Mouse (Mus musculus) cerebellum, adult 11-12 months (tissue): ENCODE measurements around the gene Gm17268.

Source experiments
- DNase-seq: peaks from one replicate; pipeline ENCODE4 v3.0.0; 2022

Gm17268 gene

GRCm38 (mm10) chr11:82038535-82038934, at the start of gene Gm17268:
Gene Gm17268 (minus strand): TSS chr11:82038562.
- no peak for DNase-seq

GRCm38 (mm10) chr11:82084360-82084759, 46.0 kb upstream of the Gm17268 start:
- DNase-seq: no peak

- no peak for DNase-seq
Measured at GRCm38 (mm10) chr11:82080865-82081264, 42.5 kb upstream of the Gm17268 start.

DNA sequence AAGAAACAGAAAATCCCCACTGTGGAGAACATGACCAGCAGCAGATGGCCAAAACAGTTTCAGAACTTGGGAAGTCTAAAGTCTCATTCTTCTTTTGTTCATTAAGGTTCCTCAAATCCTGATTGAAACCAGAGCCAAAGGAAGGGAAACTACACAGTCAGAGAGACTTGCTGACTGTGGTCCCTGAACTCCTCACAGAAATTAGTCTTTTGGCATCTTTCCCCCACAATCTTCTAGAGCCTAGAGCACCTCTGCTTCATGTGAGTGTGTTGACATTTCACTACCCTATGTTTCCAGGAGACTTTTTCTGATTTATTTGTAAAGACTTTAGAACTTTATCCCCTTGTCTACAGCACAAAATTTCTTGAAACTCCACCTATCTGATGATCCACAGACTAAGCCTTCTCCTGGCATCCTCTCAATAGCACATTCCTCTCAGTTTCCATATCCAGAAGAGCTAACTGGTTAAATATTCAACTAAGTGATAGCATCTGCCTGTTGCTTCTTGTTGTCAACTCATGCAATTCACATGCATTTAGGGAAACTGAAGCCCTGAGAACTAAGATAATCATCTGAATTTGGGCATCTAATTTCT, 39.9 kb upstream of the Gm17268 start:
- DNase-seq: no peak

DNA sequence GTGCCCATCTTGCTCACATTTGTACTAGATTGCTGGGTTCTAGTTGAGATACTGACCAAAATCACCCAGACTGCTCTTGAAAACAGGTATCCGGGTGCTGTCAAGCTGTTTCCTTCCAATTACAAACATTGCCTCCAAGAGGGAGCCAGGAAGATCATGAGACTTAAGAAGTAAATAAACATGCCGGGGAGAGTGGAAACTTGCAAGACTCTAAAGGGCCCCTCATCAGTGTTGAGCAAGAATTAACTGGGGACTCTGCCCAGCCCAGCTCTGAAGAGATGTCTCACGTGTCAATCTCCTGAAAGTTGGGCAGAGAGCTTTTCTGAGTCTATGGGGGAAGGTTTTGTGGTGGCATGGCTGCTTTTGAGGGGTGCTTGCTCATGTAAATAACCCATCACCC, 38.7 kb upstream of the Gm17268 start:
- DNase-seq: no peak

DNA sequence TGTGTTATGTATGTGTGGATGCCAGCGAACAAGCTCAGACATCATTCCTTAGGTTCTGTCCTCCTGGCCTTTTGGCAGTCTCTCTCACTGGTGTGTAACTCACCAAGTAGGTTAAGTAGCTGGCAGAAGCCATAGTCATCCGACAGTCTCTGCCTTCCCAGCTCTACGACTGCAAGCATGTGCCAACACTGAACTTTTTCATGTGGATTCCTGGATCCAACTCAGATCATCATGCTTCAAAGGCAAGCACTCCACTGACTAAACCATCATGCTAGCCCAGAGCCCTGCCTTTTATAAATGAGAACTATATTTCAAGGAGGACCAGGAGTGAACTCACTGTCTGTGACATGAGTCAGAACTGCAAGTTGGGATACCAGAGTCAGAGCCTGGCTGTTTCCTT, 35.3 kb upstream of the Gm17268 start:
- DNase-seq: no peak

DNA sequence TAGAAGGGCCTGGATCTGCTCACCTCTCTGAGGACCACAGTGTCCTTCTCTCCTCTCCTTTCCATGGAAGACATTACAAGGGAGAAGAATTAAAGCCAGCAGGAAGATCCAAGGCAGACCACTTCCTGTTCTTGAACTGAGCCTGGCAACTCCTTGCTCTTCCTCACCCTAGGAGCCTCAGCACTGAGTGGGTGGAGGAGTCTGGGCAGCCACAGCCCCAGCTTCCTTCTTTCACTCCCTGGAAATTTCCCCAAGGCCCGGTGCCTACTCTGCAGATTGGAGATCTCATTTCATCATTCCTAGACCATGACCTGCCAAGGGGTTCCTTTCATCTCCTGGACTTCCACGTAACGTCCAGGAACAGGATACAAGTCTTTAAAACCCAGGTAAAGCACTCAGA, 34.6 kb upstream of the Gm17268 start:
- no peak for DNase-seq

DNA sequence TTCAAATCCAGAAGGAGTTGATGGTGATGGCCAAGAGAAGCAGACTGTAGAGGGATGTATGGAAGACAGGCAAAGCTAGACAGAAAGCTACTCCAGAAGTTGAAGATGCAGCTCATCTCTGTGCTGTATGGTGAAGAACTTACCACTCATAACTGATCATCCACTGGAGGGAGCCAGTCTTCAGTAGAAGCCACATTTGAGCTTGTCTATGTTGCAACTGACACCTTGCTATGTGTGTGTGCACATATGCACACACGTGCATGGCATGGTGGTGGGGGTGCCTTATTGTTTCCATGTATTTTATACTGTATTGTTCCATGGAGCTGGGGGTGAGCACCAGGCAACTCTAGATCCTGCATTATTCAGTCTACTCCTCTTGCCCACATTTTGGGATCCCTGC, 34.0 kb upstream of the Gm17268 start:
- no peak for DNase-seq

GRCm38 (mm10) chr11:82071076-82071475, 32.7 kb upstream of the Gm17268 start:
- peak; percentile 1 for DNase-seq

DNA sequence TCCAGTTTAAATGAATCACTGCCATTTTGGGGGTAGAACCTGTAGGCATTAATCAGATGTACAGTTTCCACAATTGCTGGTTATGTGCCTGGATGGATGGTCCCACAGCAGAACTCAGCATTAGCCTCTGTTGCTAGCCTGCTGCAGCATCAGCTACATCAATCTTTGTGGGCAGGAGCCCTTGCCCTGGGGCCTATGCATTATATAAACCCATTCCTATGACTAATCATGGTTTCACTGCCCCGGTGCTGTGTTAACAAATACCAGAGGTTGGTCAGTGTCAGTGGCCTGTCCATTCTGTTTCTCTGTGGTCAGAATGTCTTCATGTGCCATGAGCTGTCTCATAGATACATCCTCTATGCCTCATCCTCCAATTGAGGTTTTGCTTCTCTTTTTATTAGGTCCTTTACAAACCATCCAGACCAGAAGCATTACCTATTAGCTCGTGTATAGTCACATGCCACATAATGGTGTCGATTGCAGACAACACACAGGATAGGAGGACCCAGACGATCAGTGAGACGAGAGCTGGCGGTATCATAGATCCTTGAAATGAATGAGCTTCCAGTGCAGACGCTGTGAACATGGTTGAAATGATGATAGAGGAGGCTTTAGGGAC, 28.7 kb upstream of the Gm17268 start:
- no peak for DNase-seq

- no peak for DNase-seq
Measured at GRCm38 (mm10) chr11:82063454-82063853, 25.1 kb upstream of the Gm17268 start.

- no peak for DNase-seq
Measured at GRCm38 (mm10) chr11:82062226-82062625, 23.9 kb upstream of the Gm17268 start.

DNA sequence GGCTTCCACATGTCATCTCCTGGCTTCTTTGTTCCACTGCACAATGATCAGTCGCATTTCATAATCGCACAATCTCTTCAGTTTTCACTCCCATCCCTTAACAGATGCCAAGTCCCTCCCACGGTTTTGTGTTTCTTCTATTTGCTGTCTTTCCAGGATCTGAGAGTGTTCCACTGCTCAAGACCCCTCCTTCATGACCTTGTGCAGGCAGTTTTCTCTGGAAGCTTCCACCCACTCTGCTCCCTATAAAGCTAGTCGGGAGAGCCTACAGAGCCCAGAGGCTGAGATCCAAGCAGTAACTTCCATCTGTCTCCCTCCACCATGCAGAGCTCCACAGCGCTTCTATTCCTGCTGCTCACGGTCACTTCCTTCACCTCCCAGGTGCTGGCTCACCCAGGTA, 19.3 kb upstream of the Gm17268 start, which contains the start of gene Ccl11:
Gene Ccl11 (plus strand): TSS at position 178 of the 400 bp plus-strand sequence.
- DNase-seq: no peak

DNA sequence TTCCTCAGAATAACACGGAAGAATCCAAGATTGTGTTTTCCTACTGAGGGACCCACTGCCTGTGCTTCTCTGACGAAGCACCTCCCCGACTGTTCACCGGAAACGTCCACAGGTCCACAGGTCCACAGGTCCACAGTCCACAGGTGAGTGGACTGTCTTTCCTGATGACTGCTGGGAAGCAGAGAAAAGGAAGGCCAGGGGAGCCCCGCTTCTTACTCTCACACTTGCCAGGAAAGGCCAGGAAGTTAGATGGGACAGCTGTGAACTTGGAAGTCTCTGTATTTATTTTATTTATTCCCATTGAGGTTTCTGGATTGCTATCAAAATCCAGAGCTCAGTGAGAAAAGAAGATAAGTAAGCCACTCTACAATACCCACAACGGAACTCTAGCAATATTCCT, 15.5 kb upstream of the Gm17268 start:
- no peak for DNase-seq

DNA sequence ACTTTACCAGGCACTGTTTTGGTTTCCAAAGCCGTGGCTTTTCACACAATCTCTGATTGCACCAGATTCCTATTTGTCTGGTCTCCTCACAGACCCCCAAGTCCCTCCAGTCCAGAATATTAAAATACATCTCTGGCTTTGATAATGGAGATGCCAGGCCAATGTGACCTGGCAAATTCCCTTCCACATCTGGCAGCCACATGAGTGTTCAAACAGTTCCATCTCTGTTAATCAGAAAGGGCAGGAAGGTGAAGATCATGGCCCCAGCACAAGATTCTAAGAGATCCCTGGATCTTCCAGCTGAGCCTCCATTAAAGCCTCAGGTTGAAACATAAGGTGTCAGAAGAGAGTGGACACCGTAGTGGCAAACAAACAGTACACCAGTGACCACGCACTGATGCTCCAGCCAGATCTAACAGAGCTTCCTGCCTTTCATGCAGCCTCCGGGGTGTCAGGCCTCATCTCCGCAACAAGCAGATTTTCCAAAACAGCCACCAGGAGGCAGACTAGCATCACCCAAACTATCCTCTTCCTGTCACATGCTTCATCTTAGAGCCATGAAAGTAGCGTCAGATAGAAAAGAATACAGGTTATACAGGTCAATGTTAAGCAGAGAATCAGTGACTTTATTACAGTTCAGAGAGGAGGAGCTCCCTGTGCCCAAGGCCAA, 9.5 kb upstream of the Gm17268 start:
- no peak for DNase-seq

DNA sequence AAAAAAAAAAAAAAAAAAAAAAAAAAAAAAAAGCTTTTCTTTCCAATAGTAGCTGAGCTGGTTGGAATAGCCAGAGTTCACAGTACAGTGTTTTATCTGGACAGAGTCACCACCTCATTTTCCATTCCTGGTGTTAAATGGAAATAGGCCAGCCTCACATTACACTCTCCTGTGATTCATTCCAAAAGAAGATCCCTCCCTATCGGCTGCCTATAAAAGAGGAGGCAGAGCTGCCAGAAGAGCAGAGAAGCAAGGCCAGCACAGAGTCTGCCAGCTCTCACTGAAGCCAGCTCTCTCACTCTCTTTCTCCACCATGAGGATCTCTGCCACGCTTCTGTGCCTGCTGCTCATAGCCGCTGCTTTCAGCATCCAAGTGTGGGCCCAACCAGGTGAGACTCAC, 7.1 kb upstream of the Gm17268 start, which contains the start of gene Ccl7:
Gene Ccl7 (plus strand): TSS at position 242 of the 400 bp plus-strand sequence.
- no peak for DNase-seq

DNA sequence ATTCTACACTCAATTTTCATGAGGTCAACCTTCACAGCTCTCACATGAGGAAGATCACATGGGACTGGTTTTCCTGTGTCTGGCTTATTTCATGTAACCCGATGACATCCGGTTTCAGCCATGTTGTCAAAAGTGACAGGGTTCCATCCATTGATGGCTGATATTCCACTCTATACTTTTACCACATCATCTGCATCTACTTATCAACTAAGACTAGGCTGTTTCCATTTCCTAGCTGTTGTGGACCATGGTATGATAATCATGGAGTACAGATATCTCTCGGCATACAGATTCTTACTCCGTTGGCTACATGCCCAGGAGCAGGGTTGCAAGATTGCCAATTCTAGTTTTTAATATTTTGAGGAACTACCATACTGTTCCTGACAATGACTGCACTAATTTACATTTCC, 3.3 kb upstream of the Gm17268 start:
- no peak for DNase-seq

GRCm38 (mm10) chr11:82039132-82039660, 834 bp upstream of the Gm17268 start:
- no peak for DNase-seq

GRCm38 (mm10) chr11:82035857-82036256, 2.5 kb downstream of the Gm17268 start:
- no peak for DNase-seq

GRCm38 (mm10) chr11:82035356-82035755, 3.0 kb downstream of the Gm17268 start, which contains the start of gene Ccl2:
Gene Ccl2 (plus strand): TSS chr11:82035571.
- peak; percentile 11 for DNase-seq

GRCm38 (mm10) chr11:82034446-82034845, 3.9 kb downstream of the Gm17268 start:
- DNase-seq: no peak

DNA sequence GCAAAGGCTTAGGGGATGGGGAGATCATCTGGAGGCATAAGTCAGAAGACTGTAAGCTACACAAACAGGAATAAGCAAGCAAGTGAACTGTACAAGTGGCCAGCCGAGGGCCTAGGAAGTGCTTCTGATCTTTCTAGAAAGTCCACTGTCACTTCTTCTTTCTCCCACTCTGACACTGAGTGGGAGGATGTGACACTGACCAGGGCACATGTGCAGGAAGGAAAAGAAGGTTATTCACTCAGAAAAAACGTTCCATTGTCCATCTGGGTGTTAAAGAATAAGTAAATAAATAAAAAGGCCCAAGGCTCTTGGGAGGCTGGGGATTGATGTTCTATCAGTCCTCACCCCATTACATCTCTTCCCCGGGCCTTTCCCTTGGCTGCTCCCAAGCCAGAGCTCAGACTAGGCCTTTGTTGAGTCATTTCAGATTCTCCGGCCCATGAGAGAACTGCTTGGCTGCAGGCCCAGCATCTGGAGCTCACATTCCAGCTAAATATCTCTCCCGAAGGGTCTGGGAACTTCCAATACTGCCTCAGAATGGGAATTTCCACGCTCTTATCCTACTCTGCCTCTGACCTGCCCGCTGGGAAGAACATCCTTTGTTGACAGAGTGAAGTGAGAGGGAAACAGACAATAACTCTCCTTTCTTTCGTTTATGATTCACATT, 5.6 kb downstream of the Gm17268 start:
- no peak for DNase-seq

DNA sequence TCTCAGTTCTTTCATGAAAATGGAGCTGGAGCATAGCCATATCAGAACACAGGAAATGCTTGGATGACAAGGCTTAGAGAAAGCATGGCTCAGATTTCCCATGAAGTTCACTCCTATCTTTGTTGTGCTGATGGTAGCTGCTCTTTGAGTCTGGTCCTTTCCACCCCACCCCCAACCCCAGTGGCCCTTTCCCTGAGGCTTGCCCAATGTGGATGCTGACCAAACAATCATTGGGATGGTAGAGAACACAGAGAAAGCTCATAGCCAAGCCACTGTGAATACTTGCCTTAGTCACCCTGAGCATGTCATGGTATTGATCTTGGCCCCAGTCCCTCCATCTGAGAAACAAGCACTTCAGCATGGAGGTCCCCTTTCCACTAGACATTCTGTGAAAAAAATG, 6.2 kb downstream of the Gm17268 start:
- no peak for DNase-seq
